Comparison of ENCODE assay signal across 14 mouse cellular contexts in the genomic region with DNA sequence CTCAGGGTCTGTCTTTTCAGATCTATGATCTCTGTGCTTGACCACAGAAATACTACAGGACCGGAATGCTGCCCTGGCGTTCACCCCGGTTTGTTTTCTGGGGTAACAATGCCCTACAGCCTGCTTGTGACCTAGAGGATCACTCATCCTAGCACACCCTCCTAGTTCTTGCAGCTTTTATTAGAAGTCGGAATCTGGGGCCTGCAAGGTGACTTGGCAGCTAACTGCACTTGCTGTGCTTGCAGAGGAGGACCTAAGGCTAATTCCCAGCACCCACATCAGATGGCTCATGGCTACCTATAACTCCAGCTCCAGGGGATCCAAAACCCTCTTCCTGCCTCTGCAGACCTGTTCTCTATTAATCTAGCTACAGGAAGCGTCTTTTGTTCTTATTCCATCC. TPM values are rescaled to one million over a fixed set of nuclear protein-coding genes. Genes with fewer than 3 reads are reported as not detected.
"Had no signal": no experiment of that assay in that cellular context is flagged by ENCODE, and none has a peak within 500 bp of the region (broad histone marks: within the 10 kb centered on the region; RNA-seq: fewer than 3 reads in every experiment).

No protein-coding gene starts in this region.

- H3K9ac ChIP-seq: limb, embryonic 12.5 days; liver, embryonic 13.5 days; liver, postnatal 0 days; lung, embryonic 15.5 days; midbrain, embryonic 12.5 days had no signal

- H3K4me3 ChIP-seq: limb, embryonic 12.5 days; liver, embryonic 13.5 days; lung, embryonic 15.5 days; megakaryocyte, embryonic 14.5 days; midbrain, embryonic 12.5 days had no signal

- H3K27me3 ChIP-seq: lung, embryonic 15.5 days had no signal

- H3K4me2 ChIP-seq: limb, embryonic 12.5 days; liver, embryonic 13.5 days; lung, embryonic 15.5 days; midbrain, embryonic 12.5 days had no signal

- H3K4me1 ChIP-seq: limb, embryonic 12.5 days; lung, embryonic 15.5 days; megakaryocyte, embryonic 14.5 days; midbrain, embryonic 12.5 days had no signal

- H3K27ac ChIP-seq: limb, embryonic 12.5 days; lung, embryonic 15.5 days; macrophage; midbrain, embryonic 12.5 days had no signal

- ATAC-seq: liver, postnatal 0 days had no signal

- H3K9me3 ChIP-seq: limb, embryonic 12.5 days; liver, embryonic 13.5 days; lung, embryonic 15.5 days; megakaryocyte, embryonic 14.5 days; midbrain, embryonic 12.5 days had no signal

- DNase-seq: lung, postnatal 14 days; right cerebral cortex, adult 18-20 months; right cerebral cortex, postnatal 25 days; thymus, adult 18-20 months had no signal

- H3K36me3 ChIP-seq: limb, embryonic 12.5 days; liver, embryonic 13.5 days; lung, embryonic 15.5 days; midbrain, embryonic 12.5 days had no signal

RNA-seq across cellular contexts. Expression of a gene that starts 13.7 kb away (rescaled TPM):
- polyA plus RNA-seq: macrophage had no signal

RNA-seq across cellular contexts. Expression of a gene that starts 28.7 kb away (rescaled TPM):
- total RNA-seq: midbrain, postnatal 0 days had no signal
- polyA plus RNA-seq: limb, embryonic 12.5 days; macrophage; small intestine, adult 2 months had no signal

RNA-seq across cellular contexts. Expression of a gene that starts 46.2 kb away (rescaled TPM):
- polyA plus RNA-seq: macrophage; small intestine, adult 2 months had no signal

RNA-seq across cellular contexts. Expression of a gene that starts 49.0 kb away (rescaled TPM):
- total RNA-seq: midbrain, postnatal 0 days had no signal
- polyA plus RNA-seq: kidney, embryonic 16.5 days; limb, embryonic 12.5 days; lung, embryonic 15.5 days; macrophage; midbrain, postnatal 0 days; small intestine, adult 2 months had no signal
